Mouse (Mus musculus): Measurements from ENCODE around the gene Zer1.

DNA sequence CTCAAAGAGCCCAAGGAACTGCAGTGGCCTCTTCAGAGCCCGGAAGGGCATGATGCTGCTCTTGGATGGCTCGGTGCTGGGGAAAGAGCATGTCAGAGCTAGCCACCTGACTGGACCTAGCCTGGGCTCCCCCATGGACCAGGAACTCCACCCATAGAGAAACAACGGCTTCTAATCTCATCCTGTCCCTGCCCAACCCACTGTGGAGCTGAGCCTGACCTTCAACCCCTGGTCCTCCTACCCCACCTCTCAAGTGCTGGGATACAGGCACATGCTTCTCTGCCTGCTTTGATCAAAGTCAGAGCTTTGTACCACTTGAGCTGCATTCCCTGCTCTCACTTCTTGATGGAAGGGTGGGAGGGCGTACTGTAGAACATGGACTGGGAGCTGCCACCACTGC, 16.1 kb downstream of the Zer1 start:
- TF ChIP-seq CTCF (IDR thresholded peaks at IDR 0.05; ENCODE audit: control insufficient read depth, insufficient read depth, insufficient read length) = no peak
- no peak for TF ChIP-seq USF1 (IDR thresholded peaks at IDR 0.05; ENCODE audit: low read depth)
- no peak for TF ChIP-seq MAX (IDR thresholded peaks at IDR 0.05)
- TF ChIP-seq MYOG (IDR thresholded peaks at IDR 0.05; ENCODE audit: control insufficient read depth, extremely low read depth, insufficient read length) = no peak

Measured in C2C12 (cell line).